Mouse (Mus musculus) heart, embryonic 14.5 days (tissue): ENCODE measurements around the gene Eif4b. TPM values are rescaled to one million over a fixed set of nuclear protein-coding genes. Genes with fewer than 3 reads are reported as not detected.

ENCODE experiments used
- ATAC-seq: fragments of 200-750 bp; cut with Nextera tagmentation; 2 replicates; pipeline ENCODE4 v1.8.0; 2017; ENCODE audit warnings: low read depth, moderate TSS enrichment; ENCODE audit not compliant: insufficient number of reproducible peaks, insufficient read depth, low FRiP score
- H3K27ac ChIP-seq, 2 experiments: fragments of 200-500 bp in 1 of 2; fragments of 300-500 bp in 1 of 2; sonication (generic) in 1 of 2; replicated peaks in 1 of 2; 2 replicates each; pipeline ENCODE4 v1.5.1; 2012 to 2014; ENCODE audit warnings: low read depth in 2 of 2, low read length in 2 of 2, control low read depth in 1 of 2, mild to moderate bottlenecking in 1 of 2, mixed read lengths in 1 of 2; ENCODE audit not compliant: control insufficient read depth in 1 of 2, insufficient read depth in 1 of 2
- H3K27me3 ChIP-seq: fragments of 300-500 bp; sonication (generic); 2 replicates; pipeline ENCODE4 v1.6.1; 2014; ENCODE audit warnings: mild to moderate bottlenecking, low read length, control low read depth; ENCODE audit not compliant: control insufficient read depth, insufficient read depth
- H3K36me3 ChIP-seq: fragments of 300-500 bp; sonication (generic); 2 replicates; pipeline ENCODE4 v1.6.1; 2014; ENCODE audit warnings: mild to moderate bottlenecking, control low read depth, low read length, mixed read lengths; ENCODE audit not compliant: control insufficient read depth, insufficient read depth
- H3K4me1 ChIP-seq, 2 experiments: fragments of 200-500 bp in 1 of 2; fragments of 300-500 bp in 1 of 2; sonication (generic) in 1 of 2; 2 replicates each; pipeline ENCODE4 v1.6.1; 2012 to 2014; ENCODE audit warnings: low read length in 2 of 2, control low read depth in 1 of 2, mixed read lengths in 1 of 2; ENCODE audit not compliant: control insufficient read depth in 2 of 2, insufficient read depth in 2 of 2
- H3K4me2 ChIP-seq: fragments of 300-500 bp; sonication (generic); 2 replicates; pipeline ENCODE4 v1.6.1; 2014; ENCODE audit warnings: mild to moderate bottlenecking, low read length
- H3K4me3 ChIP-seq, 2 experiments: fragments of 200-500 bp in 1 of 2; fragments of 300-500 bp in 1 of 2; sonication (generic) in 1 of 2; 2 replicates each; pipeline ENCODE4 v1.5.1; 2012 to 2014; ENCODE audit warnings: low read length in 2 of 2, mild to moderate bottlenecking in 2 of 2, control low read depth in 1 of 2, low read depth in 1 of 2, moderate library complexity in 1 of 2; ENCODE audit not compliant: control insufficient read depth in 1 of 2, insufficient read depth in 1 of 2
- H3K9ac ChIP-seq: fragments of 300-500 bp; sonication (generic); 2 replicates; pipeline ENCODE4 v1.6.1; 2014; ENCODE audit warnings: mild to moderate bottlenecking, low read length
- H3K9me3 ChIP-seq: fragments of 300-500 bp; sonication (generic); 2 replicates; pipeline ENCODE4 v1.6.1; 2016; ENCODE audit warnings: low read length, control low read depth; ENCODE audit not compliant: control insufficient read depth
- WGBS: fragments of 180-500 bp; shearing (Covaris S2); extraction: QIAGEN DNeasy Blood & Tissue Kit; methylation state at CpG from one replicate; pipeline ENCODE4 v1.1.7; 2014; 5-methylcytosine and 5-hydroxymethylcytosine counted together
- polyA plus RNA-seq: library from polyadenylated mRNA; unstranded; fragments of >200 nt; fragmentation: Nextera tagmentation; extraction: Ambion mirVana; gene quantifications from 2 replicates; pipeline ENCODE4 v1.2.1, GENCODE M21; 2014

Gene Eif4b
- polyA plus RNA-seq, 1 experiment from 2014 or later = 78.0 TPM

GRCm38 (mm10) chr15:102115731-102116231 lies 42.2 kb downstream of the Eif4b start:
- H3K9ac ChIP-seq = no peak overlapping the region
- no peaks in the 10 kb centered on the region for H3K9me3 ChIP-seq
- 72% methylated on average over 9 of the region's 9 CpGs for WGBS
- H3K36me3 ChIP-seq = peaks cover 99% of the 10 kb centered on the region
- ATAC-seq = no peak
- H3K27ac ChIP-seq = no peak overlapping the region
- no peak overlapping the region for H3K4me2 ChIP-seq
- H3K27me3 ChIP-seq = no peaks in the 10 kb centered on the region
- H3K4me1 ChIP-seq = peaks cover 0 to 4% of the 10 kb centered on the region in 2 experiments; a peak in 1 of 4 replicates
- H3K4me3 ChIP-seq = no peak overlapping the region

- no peak overlapping the region for H3K27ac ChIP-seq
- 65% methylated on average over 11 of the region's 11 CpGs for WGBS
- H3K9ac ChIP-seq = no peak overlapping the region
- H3K27me3 ChIP-seq = no peaks in the 10 kb centered on the region
- H3K4me3 ChIP-seq = no peak overlapping the region
- peaks cover 0 to 4% of the 10 kb centered on the region in 2 experiments; a peak in 1 of 4 replicates for H3K4me1 ChIP-seq
- H3K4me2 ChIP-seq = no peak overlapping the region
- peaks cover 98% of the 10 kb centered on the region for H3K36me3 ChIP-seq
- no peak for ATAC-seq
- H3K9me3 ChIP-seq = no peaks in the 10 kb centered on the region
Observed at GRCm38 (mm10) chr15:102116753-102117415, 43.3 kb downstream of the Eif4b start.

- no peak overlapping the region for H3K9ac ChIP-seq
- H3K4me1 ChIP-seq = peaks cover 0 to under 1% of the 10 kb centered on the region in 2 experiments; a peak in 1 of 4 replicates
- H3K27ac ChIP-seq = no peak overlapping the region
- no peak for ATAC-seq
- no peak overlapping the region for H3K4me3 ChIP-seq
- H3K4me2 ChIP-seq = no peak overlapping the region
- no peaks in the 10 kb centered on the region for H3K27me3 ChIP-seq
- H3K9me3 ChIP-seq = no peaks in the 10 kb centered on the region
- peaks cover 92% of the 10 kb centered on the region for H3K36me3 ChIP-seq
- WGBS = 62% methylated on average over 18 of the region's 19 CpGs
Observed at GRCm38 (mm10) chr15:102117461-102118443, 44.2 kb downstream of the Eif4b start.

- Histone ChIP-seq H3K9me3 (no peaks in the 10 kb centered on the region), H3K27me3 (no peaks in the 10 kb centered on the region), H3K36me3 (peaks cover 83% of the 10 kb centered on the region), H3K4me2 (no peak overlapping the region), H3K4me1 (no peaks in the 10 kb centered on the region), H3K9ac (no peak overlapping the region), H3K27ac (no peak overlapping the region), H3K4me3 (no peak overlapping the region)
- WGBS = 86% methylated on average over 4 of the region's 4 CpGs
- no peak for ATAC-seq
Observed at GRCm38 (mm10) chr15:102118591-102118990, 45.0 kb downstream of the Eif4b start.

GRCm38 (mm10) chr15:102119121-102119830 lies 45.7 kb downstream of the Eif4b start:
- no peak overlapping the region for H3K27ac ChIP-seq
- H3K4me2 ChIP-seq = no peak overlapping the region
- H3K4me1 ChIP-seq = no peaks in the 10 kb centered on the region
- H3K4me3 ChIP-seq = no peak overlapping the region
- no peak for ATAC-seq
- peaks cover 78% of the 10 kb centered on the region for H3K36me3 ChIP-seq
- no peaks in the 10 kb centered on the region for H3K9me3 ChIP-seq
- no peaks in the 10 kb centered on the region for H3K27me3 ChIP-seq
- H3K9ac ChIP-seq = no peak overlapping the region
- 67% methylated on average over 8 of the region's 8 CpGs for WGBS

GRCm38 (mm10) chr15:102119831-102120170 lies 46.2 kb downstream of the Eif4b start:
- Histone ChIP-seq H3K4me2 (no peak overlapping the region), H3K4me1 (no peaks in the 10 kb centered on the region), H3K27ac (no peak overlapping the region), H3K9ac (no peak overlapping the region), H3K27me3 (no peaks in the 10 kb centered on the region), H3K36me3 (peaks cover 78% of the 10 kb centered on the region), H3K9me3 (no peaks in the 10 kb centered on the region), H3K4me3 (no peak overlapping the region)
- ATAC-seq = no peak
- 73% methylated on average over 2 of the region's 2 CpGs for WGBS

- H3K4me3 ChIP-seq = no peak overlapping the region
- no peaks in the 10 kb centered on the region for H3K4me1 ChIP-seq
- no peak overlapping the region for H3K4me2 ChIP-seq
- H3K27me3 ChIP-seq = no peaks in the 10 kb centered on the region
- ATAC-seq = no peak
- no peak overlapping the region for H3K9ac ChIP-seq
- no peaks in the 10 kb centered on the region for H3K9me3 ChIP-seq
- H3K36me3 ChIP-seq = peaks cover 77% of the 10 kb centered on the region
- H3K27ac ChIP-seq = no peak overlapping the region
- WGBS = 61% methylated on average over 5 of the region's 5 CpGs
Observed at GRCm38 (mm10) chr15:102120530-102120929, 47.0 kb downstream of the Eif4b start.
